Mouse (Mus musculus): ENCODE measurements around the gene Upp1. TPM values are rescaled to one million over a fixed set of nuclear protein-coding genes. Genes with fewer than 3 reads are reported as not detected.

Gene Upp1
- polyA plus RNA-seq, 1 experiment from 2014 or later, result 5.7 TPM

Other genes with a start within 250 kb of the Upp1 start
- 0.25 and 0.27 TPM in 2 replicates for gene Pkd1l1, start 144.8 kb upstream of the Upp1 start, polyA plus RNA-seq (2014; fragmentation: Nextera tagmentation; extraction: Ambion mirVana)
- 18.7 and 23.3 TPM in 2 replicates for gene Hus1, start 106.9 kb upstream of the Upp1 start, polyA plus RNA-seq (2014; fragmentation: Nextera tagmentation; extraction: Ambion mirVana)
- gene Gm11992, start 69.5 kb upstream of the Upp1 start, polyA plus RNA-seq (2014; fragmentation: Nextera tagmentation; extraction: Ambion mirVana), result 0.38 and 0.46 TPM in 2 replicates
- gene Sun3, start 69.1 kb upstream of the Upp1 start, polyA plus RNA-seq (2014; fragmentation: Nextera tagmentation; extraction: Ambion mirVana), result 0.20 TPM in 1 of 2 replicates, not detected in the other
- not detected in 2 replicates for gene Abca13, start 73.8 kb downstream of the Upp1 start, polyA plus RNA-seq (2014; fragmentation: Nextera tagmentation; extraction: Ambion mirVana)